Mouse (Mus musculus): ENCODE data around the gene Nap1l5. TPM values are rescaled to one million over a fixed set of nuclear protein-coding genes. Genes with fewer than 3 reads are reported as not detected.

The Nap1l5 gene
- polyA plus RNA-seq (2014; fragmentation: Illumina TruSeq; extraction: RNeasy Lipid Tissue Mini Kit (QIAGEN cat#74804); ENCODE audit: low read depth, low replicate concordance) = 35.2 TPM

DNA sequence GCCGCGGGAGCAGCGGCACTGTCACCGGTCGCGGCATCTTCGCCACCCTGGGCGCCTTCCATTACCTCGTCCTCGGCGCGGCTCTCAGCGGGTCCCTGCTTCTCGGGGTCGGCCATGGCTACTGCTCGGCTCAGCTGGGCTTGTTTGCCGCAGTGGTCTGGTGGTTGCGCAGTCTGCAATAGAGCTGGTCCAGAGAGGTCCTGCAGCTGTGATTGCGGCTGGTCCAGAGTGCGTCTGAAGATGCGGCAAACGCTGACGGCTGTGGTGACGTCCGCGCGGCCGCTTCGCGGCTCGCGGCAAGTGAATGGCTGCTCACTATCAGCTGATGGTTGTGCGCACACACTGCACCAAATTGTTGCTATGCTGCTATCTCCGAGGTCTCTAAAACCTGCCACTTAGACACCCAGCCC is at the start of gene Nap1l5:
Gene Nap1l5 (minus strand): TSS at position 225 of the 410 bp plus-strand sequence.

Other genes starting within 250 kb of the Nap1l5 start
- gene Herc3, start 75.6 kb downstream of the Nap1l5 start, polyA plus RNA-seq (2014; fragmentation: Illumina TruSeq; extraction: RNeasy Lipid Tissue Mini Kit (QIAGEN cat#74804); ENCODE audit: low read depth, low replicate concordance) = 57.6 TPM
- gene Fam13a, start 117.5 kb upstream of the Nap1l5 start, polyA plus RNA-seq (2014; fragmentation: Illumina TruSeq; extraction: RNeasy Lipid Tissue Mini Kit (QIAGEN cat#74804); ENCODE audit: low read depth, low replicate concordance) = 91.0 TPM